Mouse (Mus musculus): ENCODE measurements around the gene Agtpbp1. TPM values are rescaled to one million over a fixed set of nuclear protein-coding genes. Genes with fewer than 3 reads are reported as not detected.

The Agtpbp1 gene
- total and polyA plus RNA-seq, 3 experiments = 24.2 to 117 (median 33.7) TPM

GRCm38 (mm10) chr13:59618463-59618862, 33.4 kb upstream of the Agtpbp1 start:
- Histone ChIP-seq H3K4me1 (ENCODE audit: control insufficient read depth in 1 of 2, insufficient read depth in 2 of 2, low read length in 2 of 2) (no peaks in the 10 kb centered on the region), H3K9me3 (replicated peaks; ENCODE audit: insufficient read depth, low read length) (no peaks in the 10 kb centered on the region), H3K27me3 (ENCODE audit: control insufficient read depth in 1 of 2, insufficient read depth in 2 of 2, low read length in 2 of 2) (no peaks in the 10 kb centered on the region), H3K36me3 (ENCODE audit: control insufficient read depth in 1 of 2, insufficient read depth in 2 of 2, low read length in 2 of 2) (peaks cover 0 to 5% of the 10 kb centered on the region in 2 experiments; a peak in 2 of 4 replicates), H3K27ac (ENCODE audit: control insufficient read depth, low read depth, low read length) (no peak overlapping the region), H3K79me2 (ENCODE audit: control insufficient read depth, insufficient read depth, low read length, poor library complexity) (no peaks in the 10 kb centered on the region), H3K4me3 (ENCODE audit: control insufficient read depth in 1 of 2, insufficient read depth in 1 of 2, low read depth in 2 of 2, low read length in 2 of 2) (no peak overlapping the region), H3K9ac (ENCODE audit: control insufficient read depth, low read depth, low read length, poor library complexity, severe bottlenecking) (no peak overlapping the region)
- DNase-seq (ENCODE audit: low read depth, low spot score) = no peak
- TF ChIP-seq SMC3 (IDR thresholded peaks at IDR 0.05; ENCODE audit: low read depth, low read length) = no peak
- no peak for TF ChIP-seq MAZ (IDR thresholded peaks at IDR 0.05; ENCODE audit: low read depth, low read length)

- H3K4me3 ChIP-seq (ENCODE audit: control insufficient read depth in 1 of 2, insufficient read depth in 1 of 2, low read depth in 2 of 2, low read length in 2 of 2) = no peak overlapping the region
- TF ChIP-seq MYB (IDR thresholded peaks at IDR 0.05; ENCODE audit: low read depth, low read length) (no peak), UBTF (IDR thresholded peaks at IDR 0.05; ENCODE audit: borderline replicate concordance, insufficient read depth, low read depth, low read length) (no peak), TAL1 (IDR thresholded peaks at IDR 0.05; ENCODE audit: low read length) (no peak), SMC3 (IDR thresholded peaks at IDR 0.05; ENCODE audit: low read depth, low read length) (no peak), ETS1 (IDR thresholded peaks at IDR 0.05; ENCODE audit: low read depth, low read length) (no peak), MAZ (IDR thresholded peaks at IDR 0.05; ENCODE audit: low read depth, low read length) (no peak), MEF2A (IDR thresholded peaks at IDR 0.05; ENCODE audit: extremely low read depth, insufficient replicate concordance, low read depth, low read length, poor library complexity, severe bottlenecking) (no peak), RAD21 (IDR thresholded peaks at IDR 0.05; ENCODE audit: low read depth, low read length) (no peak), GABPA (IDR thresholded peaks at IDR 0.05; ENCODE audit: low read depth, low read length) (no peak), CHD1 (IDR thresholded peaks at IDR 0.05; ENCODE audit: low read depth, low read length) (no peak), POLR2AphosphoS2 (IDR thresholded peaks at IDR 0.05; ENCODE audit: low read length) (no peak), HCFC1 (IDR thresholded peaks at IDR 0.05; ENCODE audit: low read depth, low read length) (no peak), TCF12 (IDR thresholded peaks at IDR 0.05; ENCODE audit: low read depth, low read length) (no peak), USF2 (IDR thresholded peaks at IDR 0.05; ENCODE audit: borderline replicate concordance in 1 of 2, insufficient read depth in 1 of 2, low read depth in 1 of 2, low read length in 2 of 2) (no peak), TBP (IDR thresholded peaks at IDR 0.05; ENCODE audit: low read depth, low read length) (no peak), GATA1 (IDR thresholded peaks at IDR 0.05; ENCODE audit: low read depth, low read length) (no peak), ZKSCAN1 (IDR thresholded peaks at IDR 0.05; ENCODE audit: low read depth, low read length) (no peak), MXI1 (IDR thresholded peaks at IDR 0.05; ENCODE audit: low read depth, low read length) (no peak), KAT2A (conservative IDR thresholded peaks at IDR 0.05; ENCODE audit: low read depth, low read length) (no peak)
- no peak for DNase-seq (ENCODE audit: low read depth, low spot score)
- no peaks in the 10 kb centered on the region for H3K27me3 ChIP-seq (ENCODE audit: control insufficient read depth in 1 of 2, insufficient read depth in 2 of 2, low read length in 2 of 2)
- no peaks in the 10 kb centered on the region for H3K79me2 ChIP-seq (ENCODE audit: control insufficient read depth, insufficient read depth, low read length, poor library complexity)
- H3K4me1 ChIP-seq (ENCODE audit: control insufficient read depth in 1 of 2, insufficient read depth in 2 of 2, low read length in 2 of 2) = no peaks in the 10 kb centered on the region
- no peak overlapping the region for H3K9ac ChIP-seq (ENCODE audit: control insufficient read depth, low read depth, low read length, poor library complexity, severe bottlenecking)
- peaks cover 0 to 2% of the 10 kb centered on the region in 2 experiments; a peak in 2 of 4 replicates for H3K36me3 ChIP-seq (ENCODE audit: control insufficient read depth in 1 of 2, insufficient read depth in 2 of 2, low read length in 2 of 2)
- no peak overlapping the region for H3K27ac ChIP-seq (ENCODE audit: control insufficient read depth, low read depth, low read length)
- no peaks in the 10 kb centered on the region for H3K9me3 ChIP-seq (replicated peaks; ENCODE audit: insufficient read depth, low read length)
These were observed 30.5 kb upstream of the Agtpbp1 start for GRCm38 (mm10) chr13:59615554-59615953.
